Mouse (Mus musculus) left cerebral cortex, postnatal 10 days (tissue): ENCODE data around the gene Mybpc2. TPM values are rescaled to one million over a fixed set of nuclear protein-coding genes. Genes with fewer than 3 reads are reported as not detected.

Experiments used
- DNase-seq, 2 experiments: peaks; one replicate each; pipeline ENCODE4 v3.0.0; 2021 to 2022; ENCODE audit warnings: low spot score in 2 of 2, mixed read lengths in 1 of 2; ENCODE audit errors: extremely low spot score in 1 of 2
- intact Hi-C: fragments of 180-260 bp; cut with DNase I; formaldehyde crosslinking; loops from one replicate; pipeline ENCODE4 v1.15.1; 2025
- total RNA-seq, 2 experiments: library from RNA; stranded (reverse); gene quantifications; 2 replicates each; pipeline ENCODE4 v1.2.3; 2021

Gene Mybpc2
- total RNA-seq, 2 experiments from 2014 or later, result 0.09 to 0.53 TPM

GRCm38 (mm10) chr7:44472558-44472885 lies 51.9 kb downstream of the Mybpc2 start:
- intact Hi-C loops, result no loop called here
- no peak for DNase-seq

GRCm38 (mm10) chr7:44471880-44472557 lies 52.4 kb downstream of the Mybpc2 start:
- intact Hi-C loops, result no loop called here
- DNase-seq, result no peak

DNA sequence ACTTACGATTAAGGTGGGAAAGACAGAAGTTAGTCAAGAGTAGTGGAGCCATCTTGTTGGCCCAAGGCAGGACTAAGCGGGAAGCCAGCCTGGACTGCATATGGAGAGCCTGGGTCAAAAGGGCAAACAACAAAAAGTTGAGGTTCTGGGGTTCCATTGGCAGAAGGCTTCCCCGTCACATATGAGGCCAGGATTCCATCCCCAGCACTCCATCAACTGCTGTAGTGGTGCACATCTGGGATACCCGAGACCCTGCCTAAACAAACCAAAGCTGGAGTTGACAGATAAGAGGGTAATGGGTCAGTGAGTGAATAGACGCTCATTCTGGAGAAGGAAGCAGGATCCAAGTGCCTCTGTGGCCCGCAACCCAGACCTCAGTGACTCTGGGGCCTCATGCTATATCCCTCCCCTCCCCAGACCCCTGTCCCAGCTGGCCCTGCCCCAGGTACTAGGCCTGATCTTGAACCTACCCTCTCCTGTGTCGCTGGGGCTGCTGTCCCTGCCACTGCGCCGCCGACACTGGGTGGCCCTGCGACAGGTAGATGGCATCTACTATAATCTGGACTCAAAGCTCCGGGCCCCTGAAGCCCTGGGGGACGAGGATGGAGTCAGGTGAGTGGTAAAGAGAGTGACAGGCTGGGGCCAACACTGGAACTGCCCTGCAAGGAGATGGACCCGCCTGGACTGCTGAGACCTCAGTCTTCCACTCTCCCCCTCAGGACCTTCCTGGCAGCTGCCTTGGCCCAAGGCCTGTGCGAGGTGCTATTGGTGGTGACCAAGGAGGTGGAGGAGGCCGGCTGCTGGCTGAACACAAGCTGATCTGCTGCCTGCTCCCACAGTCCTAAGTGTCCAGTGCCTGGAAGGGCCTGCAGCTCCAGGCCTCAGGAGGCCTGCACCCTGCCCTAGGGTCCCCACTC lies 53.5 kb downstream of the Mybpc2 start:
- intact Hi-C loops, result no loop called here
- DNase-seq, result no peak

DNA sequence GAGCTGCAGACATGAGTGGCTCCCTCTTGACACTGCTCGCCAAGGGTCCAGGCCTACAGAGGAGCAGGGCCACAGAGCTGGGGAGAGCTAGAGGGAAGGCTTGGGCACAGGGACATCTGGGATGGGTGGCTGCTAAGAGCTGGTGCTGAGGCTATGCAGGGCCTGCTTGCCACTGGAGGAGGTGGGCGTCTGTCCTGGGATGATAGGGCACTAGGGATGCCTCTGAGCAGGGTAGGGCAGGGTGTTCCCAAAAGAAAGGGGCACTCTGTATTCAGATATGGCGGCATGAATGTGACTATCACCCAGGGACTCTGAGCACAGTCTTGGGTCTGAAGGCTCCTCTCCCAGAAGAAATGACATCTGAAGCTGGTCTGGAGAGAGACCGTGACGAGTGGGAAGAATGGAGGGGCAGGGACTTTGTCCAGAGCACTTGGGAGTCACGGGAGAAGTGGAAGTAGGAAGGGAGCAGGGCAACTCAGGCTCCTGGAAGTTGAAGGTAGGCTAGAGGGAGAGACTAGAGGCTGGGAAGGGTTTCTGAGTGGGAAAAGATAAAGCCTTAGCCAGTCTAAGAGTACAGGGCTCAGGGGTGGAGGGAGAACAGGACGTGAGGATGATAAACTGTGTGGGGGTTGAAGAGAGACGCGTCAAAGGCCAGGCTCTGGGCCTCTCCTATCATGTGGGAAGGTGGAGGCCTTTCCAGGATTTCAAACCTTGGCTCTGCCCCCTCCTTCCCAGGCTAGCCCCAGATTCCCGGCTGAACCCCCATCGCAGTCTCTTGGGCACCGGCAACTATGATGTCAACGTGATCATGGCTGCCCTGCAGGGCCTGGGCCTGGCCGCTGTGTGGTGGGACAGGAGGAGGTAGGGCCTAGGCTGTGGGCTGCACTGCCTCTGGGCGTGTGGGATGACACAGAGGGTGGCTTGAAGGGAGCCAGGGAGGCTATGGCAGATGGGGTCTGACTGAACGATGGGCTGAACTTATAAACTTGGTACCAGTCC lies 54.5 kb downstream of the Mybpc2 start:
- DNase-seq, result no peak
- intact Hi-C loops, result no loop called here

GRCm38 (mm10) chr7:44468644-44469285 lies 55.7 kb downstream of the Mybpc2 start:
- intact Hi-C loops, result no loop called here

GRCm38 (mm10) chr7:44467811-44468411 lies 56.5 kb downstream of the Mybpc2 start, which contains the start of gene Josd2:
Josd2 (plus strand) TSS chr7:44467980.
- DNase-seq, result peak; percentile 95 to 98
- intact Hi-C loops, result no loop called here

More at GRCm38 (mm10) chr7:44468644-44469285, 55.7 kb downstream of the Mybpc2 start:
- no peak for DNase-seq

GRCm38 (mm10) chr7:44466888-44467311 lies 57.6 kb downstream of the Mybpc2 start:
- no peak for DNase-seq
- intact Hi-C loops, result no loop called here

DNA sequence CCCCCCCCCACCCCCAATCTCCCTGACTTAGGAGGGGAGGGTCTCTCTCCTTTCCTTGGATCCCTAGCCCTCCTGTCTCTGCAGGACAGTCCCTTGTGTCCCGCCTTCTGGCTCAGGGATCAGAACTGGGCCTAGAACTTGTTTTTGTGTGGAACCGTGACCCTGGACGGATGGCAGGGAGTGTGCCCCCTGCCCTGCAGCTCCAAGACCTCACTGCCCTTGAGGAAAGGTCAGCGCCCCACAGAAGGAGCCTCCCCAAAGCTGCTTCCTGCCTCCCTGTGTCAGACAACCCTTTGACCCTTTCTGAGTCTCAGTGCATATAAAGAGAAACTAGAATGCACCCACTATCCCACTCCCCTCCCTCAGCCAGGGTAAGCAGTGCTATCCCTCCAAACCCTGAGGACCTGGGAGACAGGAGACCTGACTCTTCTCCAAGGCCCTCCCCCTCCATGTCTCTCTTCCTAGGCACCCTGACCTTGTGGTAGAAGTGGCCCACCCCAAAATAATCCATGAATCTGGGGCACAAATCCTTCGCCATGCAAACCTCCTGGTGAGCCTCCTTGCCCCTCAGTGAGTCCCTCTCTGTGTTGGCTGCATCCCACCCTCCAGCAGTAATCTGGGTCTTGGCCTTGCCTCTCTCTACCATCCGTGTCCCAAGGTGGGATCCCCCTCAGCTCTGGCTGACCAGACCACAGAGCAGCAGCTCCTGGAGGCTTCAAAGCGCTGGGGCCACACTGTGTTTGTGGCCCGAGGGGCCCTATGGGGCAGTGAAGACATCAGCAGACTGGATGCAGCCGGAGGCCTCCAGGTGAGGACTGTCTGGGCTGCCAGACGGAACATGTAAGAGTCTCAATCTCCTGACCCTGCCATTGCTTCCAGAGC lies 58.2 kb downstream of the Mybpc2 start:
- no peak for DNase-seq
- intact Hi-C loops, result no loop called here

- no peak for DNase-seq
- intact Hi-C loops, result no loop called here
These were observed 59.3 kb downstream of the Mybpc2 start, which contains the start of gene Aspdh for GRCm38 (mm10) chr7:44465111-44465510. Aspdh (plus strand) TSS chr7:44465391.

DNA sequence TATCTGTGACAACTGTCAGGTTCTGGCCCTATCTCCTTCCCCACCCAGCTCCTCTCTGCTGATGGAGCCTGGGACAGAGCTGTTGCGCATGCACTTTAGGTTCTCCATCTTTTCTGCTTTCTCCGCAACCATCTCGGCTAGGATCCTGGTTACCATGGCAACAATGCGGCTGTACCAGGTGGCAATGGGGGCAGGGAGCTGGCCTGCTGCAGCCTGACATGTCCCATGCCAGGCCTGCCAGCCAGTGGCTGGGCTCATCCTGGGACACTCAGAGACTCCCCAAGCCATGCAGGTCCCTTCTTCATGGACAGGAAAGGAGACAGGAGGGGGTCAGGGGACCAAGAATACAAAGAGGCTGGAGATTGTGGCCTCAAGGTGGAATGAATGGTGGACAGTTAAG lies 59.9 kb downstream of the Mybpc2 start:
- DNase-seq, result peak; percentile 83 to 86
- intact Hi-C loops, result no loop called here

- no peak for DNase-seq
These were observed 60.8 kb downstream of the Mybpc2 start for GRCm38 (mm10) chr7:44463556-44464225.

DNA sequence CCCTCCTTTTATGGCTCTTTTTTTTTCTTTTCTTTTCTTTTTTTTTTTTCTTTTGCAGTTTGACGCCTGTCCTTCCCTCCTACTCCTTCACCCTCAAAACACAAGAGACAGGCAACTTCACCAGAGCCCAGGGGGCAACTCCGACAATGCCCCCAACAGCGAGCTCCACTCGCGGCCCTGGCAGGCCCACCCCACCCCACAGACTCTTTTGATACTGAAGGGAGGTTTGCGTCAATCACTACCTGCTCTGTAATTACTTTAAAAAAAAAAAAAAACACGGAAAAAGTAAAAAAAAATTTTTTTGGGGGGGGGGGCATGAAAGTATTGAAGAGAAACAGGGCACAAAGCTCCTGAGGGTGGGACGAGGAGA lies 61.4 kb downstream of the Mybpc2 start:
- DNase-seq, result no peak
- intact Hi-C loops, result loop anchor here (2.0 kb wide), 1 partner anchor 20 kb away; no protein-coding TSS in a partner anchor

More at GRCm38 (mm10) chr7:44463556-44464225, 60.8 kb downstream of the Mybpc2 start:
- intact Hi-C loops, result loop anchor here (2.0 kb wide), 1 partner anchor 21 kb away; no protein-coding TSS in a partner anchor

GRCm38 (mm10) chr7:44462218-44463055 lies 62.0 kb downstream of the Mybpc2 start:
- intact Hi-C loops, result loop anchor here (2.0 kb wide), 1 partner anchor 20 kb away; no protein-coding TSS in a partner anchor
- peak in 1 of 2 experiments; percentile 77 for DNase-seq

DNA sequence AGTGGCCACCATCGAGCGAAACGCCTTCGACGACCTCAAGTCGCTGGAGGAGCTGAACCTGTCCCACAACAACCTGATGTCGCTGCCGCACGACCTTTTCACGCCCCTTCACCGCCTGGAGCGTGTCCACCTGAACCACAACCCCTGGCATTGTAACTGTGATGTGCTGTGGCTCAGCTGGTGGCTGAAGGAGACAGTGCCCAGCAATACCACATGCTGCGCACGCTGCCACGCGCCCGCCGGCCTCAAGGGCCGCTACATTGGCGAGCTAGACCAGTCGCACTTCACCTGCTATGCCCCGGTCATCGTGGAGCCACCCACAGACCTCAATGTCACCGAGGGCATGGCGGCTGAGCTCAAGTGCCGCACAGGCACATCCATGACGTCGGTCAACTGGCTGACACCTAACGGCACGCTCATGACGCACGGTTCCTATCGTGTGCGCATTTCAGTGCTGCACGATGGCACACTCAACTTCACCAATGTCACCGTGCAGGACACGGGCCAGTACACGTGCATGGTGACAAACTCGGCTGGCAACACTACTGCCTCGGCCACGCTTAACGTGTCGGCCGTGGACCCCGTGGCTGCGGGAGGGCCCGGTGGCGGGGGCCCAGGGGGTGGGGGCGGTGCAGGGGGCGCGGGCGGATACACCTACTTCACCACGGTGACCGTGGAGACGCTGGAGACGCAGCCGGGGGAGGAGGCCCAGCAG lies 62.8 kb downstream of the Mybpc2 start:
- DNase-seq, result no peak
- intact Hi-C loops, result loop anchor here (2.0 kb wide), 1 partner anchor 19 kb away; no protein-coding TSS in a partner anchor
